Mouse (Mus musculus) cortical plate, adult 2 months (tissue): ENCODE measurements around the gene Tubb3.

Experiments
- CTCF ChIP-seq: fragments of 200-500 bp; IDR thresholded peaks from 2 replicates; pipeline ENCODE4 v1.5.1; 2011; ENCODE audit warnings: mild to moderate bottlenecking, control low read depth, low read length; ENCODE audit not compliant: insufficient read depth; ENCODE audit errors: extremely low read depth
- POLR2A ChIP-seq: fragments of 200-500 bp; IDR thresholded peaks from 2 replicates; pipeline ENCODE4 v1.6.1; 2011; ENCODE audit warnings: mild to moderate bottlenecking, low read length, control low read depth; ENCODE audit not compliant: insufficient read depth; ENCODE audit errors: extremely low read depth

GRCm38 (mm10) chr8:123411781-123412327, 630 bp downstream of the Tubb3 start:
- no peak for TF ChIP-seq POLR2A
- TF ChIP-seq CTCF, result no peak
